Mouse (Mus musculus): ENCODE measurements around the gene Fam185a. TPM values are rescaled to one million over a fixed set of nuclear protein-coding genes. Genes with fewer than 3 reads are reported as not detected.

Fam185a gene
- total RNA-seq, 4 experiments from 2014 or later, result 9.6 to 11.0 (median 10.4) TPM

Other genes with a start within 250 kb of the Fam185a start
- 1 to 10 TPM in 1 of 4 experiments, under 1 TPM in 3; 0.58 to 1.3 (median 0.79) TPM for gene Gsap, start 238.7 kb upstream of the Fam185a start, total RNA-seq (2022)
- 1 to 10 TPM; 2.2 to 4.5 (median 3.8) TPM for gene Fgl2, start 52.3 kb upstream of the Fam185a start, total RNA-seq (2022)
- gene Ccdc146, start 281 bp upstream of the Fam185a start, total RNA-seq (2022), result 1 to 10 TPM; 2.8 to 4.4 (median 3.1) TPM
- gene Lrrc17, start 118.6 kb downstream of the Fam185a start, total RNA-seq (2022), result 1 to 10 TPM in 2 of 4 experiments, under 1 TPM in 2; 0.89 to 2.0 (median 1.0) TPM
- not detected for gene Fbxl13, start 220.7 kb downstream of the Fam185a start, total RNA-seq (2022)
- 1 to 10 TPM; 3.5 to 4.2 (median 3.9) TPM for gene Armc10, start 220.9 kb downstream of the Fam185a start, total RNA-seq (2022)

All from gastrocnemius, adult 8-10 months (tissue).